Mouse (Mus musculus): ENCODE results near the gene Wdr43. TPM values are rescaled to one million over a fixed set of nuclear protein-coding genes. Genes with fewer than 3 reads are reported as not detected.

Gene Wdr43
- 1.4 and 2.8 TPM in 2 replicates for polyA plus RNA-seq (2012; rRNA removed)

DNA sequence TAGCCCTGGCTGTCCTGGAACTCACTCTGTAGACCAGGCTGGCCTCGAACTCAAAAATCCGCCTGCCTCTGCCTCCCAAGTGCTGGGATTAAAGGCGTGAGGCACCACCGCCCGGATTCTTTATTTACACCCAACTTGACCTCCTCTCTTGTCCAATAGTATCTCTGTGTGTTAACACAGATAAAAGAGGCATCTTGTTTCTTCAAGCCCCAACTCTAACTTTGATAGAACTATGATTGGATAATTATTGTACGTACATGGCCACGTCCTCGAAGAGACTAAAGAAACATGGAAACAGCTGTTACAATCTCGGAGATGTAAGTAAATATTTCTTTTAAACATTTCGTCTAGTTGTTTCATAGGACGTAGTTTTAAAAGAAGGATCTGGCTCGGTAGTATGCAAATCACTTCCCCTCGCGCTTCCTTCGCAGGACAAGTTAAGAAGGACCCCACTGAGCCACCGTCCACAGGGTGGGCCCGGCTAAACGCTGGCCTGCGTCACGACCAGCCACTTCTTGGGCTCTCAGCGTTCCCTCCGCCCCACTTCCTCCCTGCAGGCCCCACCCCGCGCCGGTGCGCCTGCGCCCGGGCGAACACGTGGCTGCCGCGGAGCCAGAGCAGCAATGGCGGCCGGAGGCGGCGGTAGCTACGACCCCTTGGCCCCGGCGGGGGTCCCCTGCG, at the start of gene Wdr43:
Gene Wdr43, plus strand, starts transcription at position 258 of the 681 bp plus-strand sequence.
- Histone ChIP-seq H3K36me3 (ENCODE audit: control insufficient read depth, insufficient read depth, low read length) (no peaks in the 10 kb centered on the region; the same call in 1 of the 2 replicates), H3K4me3 (ENCODE audit: low read depth, low read length) (peak within 1 kb of the TSS; percentile 83), H3K27me3 (ENCODE audit: control insufficient read depth, insufficient read depth, low read length) (no peaks in the 10 kb centered on the region), H3K27ac (ENCODE audit: insufficient read depth, low read depth, low read length) (peak within 1 kb of the TSS; percentile 2; the same call in 1 of the 2 replicates), H3K4me1 (ENCODE audit: control insufficient read depth, insufficient read depth, insufficient read length, low read length) (peaks cover 3% of the 10 kb centered on the region; the same call in 1 of the 2 replicates)
- no peak for TF ChIP-seq CTCF (IDR thresholded peaks at IDR 0.05; ENCODE audit: extremely low read depth, insufficient read length, insufficient replicate concordance, low read depth, low read length)
- TF ChIP-seq POLR2A (IDR thresholded peaks at IDR 0.05; ENCODE audit: low read depth, low read length), result peak; percentile 76
- WGBS, result 5% methylated on average over 40 of the region's 40 CpGs

DNA sequence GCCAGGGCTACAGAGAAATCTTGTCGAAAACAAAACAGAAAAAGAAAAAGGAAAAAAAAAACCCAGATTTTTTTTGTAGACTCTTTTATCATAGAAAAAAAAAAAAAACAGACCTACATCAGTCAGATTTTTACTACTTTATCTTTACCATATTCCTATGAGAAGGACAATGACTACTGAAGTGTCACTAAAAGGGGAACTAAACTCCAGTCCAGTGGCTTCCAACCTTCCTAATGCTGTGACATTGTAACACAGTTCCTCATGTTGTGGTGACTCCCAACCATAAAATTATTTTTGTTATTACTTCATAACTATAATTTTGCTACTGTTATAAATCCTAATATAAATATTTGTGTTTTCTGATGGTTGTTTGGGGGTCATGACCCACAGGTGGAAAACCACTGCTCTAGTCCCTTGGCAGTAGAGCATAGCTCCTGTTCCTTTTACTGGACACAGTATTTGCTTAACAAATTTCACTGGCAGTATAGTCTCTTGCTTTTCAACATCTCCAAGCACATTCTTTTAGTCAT, 36.5 kb upstream of the Wdr43 start:
- no peak overlapping the region for H3K27ac ChIP-seq (ENCODE audit: insufficient read depth, low read depth, low read length)
- TF ChIP-seq CTCF (IDR thresholded peaks at IDR 0.05; ENCODE audit: extremely low read depth, insufficient read length, insufficient replicate concordance, low read depth, low read length), result no peak
- TF ChIP-seq POLR2A (IDR thresholded peaks at IDR 0.05; ENCODE audit: low read depth, low read length), result no peak
- no peaks in the 10 kb centered on the region for H3K27me3 ChIP-seq (ENCODE audit: control insufficient read depth, insufficient read depth, low read length)
- H3K4me3 ChIP-seq (ENCODE audit: low read depth, low read length), result no peak overlapping the region
- no peaks in the 10 kb centered on the region for H3K4me1 ChIP-seq (ENCODE audit: control insufficient read depth, insufficient read depth, insufficient read length, low read length)
- 67% methylated on average over 1 of the region's 1 CpGs for WGBS
- H3K36me3 ChIP-seq (ENCODE audit: control insufficient read depth, insufficient read depth, low read length), result no peaks in the 10 kb centered on the region

DNA sequence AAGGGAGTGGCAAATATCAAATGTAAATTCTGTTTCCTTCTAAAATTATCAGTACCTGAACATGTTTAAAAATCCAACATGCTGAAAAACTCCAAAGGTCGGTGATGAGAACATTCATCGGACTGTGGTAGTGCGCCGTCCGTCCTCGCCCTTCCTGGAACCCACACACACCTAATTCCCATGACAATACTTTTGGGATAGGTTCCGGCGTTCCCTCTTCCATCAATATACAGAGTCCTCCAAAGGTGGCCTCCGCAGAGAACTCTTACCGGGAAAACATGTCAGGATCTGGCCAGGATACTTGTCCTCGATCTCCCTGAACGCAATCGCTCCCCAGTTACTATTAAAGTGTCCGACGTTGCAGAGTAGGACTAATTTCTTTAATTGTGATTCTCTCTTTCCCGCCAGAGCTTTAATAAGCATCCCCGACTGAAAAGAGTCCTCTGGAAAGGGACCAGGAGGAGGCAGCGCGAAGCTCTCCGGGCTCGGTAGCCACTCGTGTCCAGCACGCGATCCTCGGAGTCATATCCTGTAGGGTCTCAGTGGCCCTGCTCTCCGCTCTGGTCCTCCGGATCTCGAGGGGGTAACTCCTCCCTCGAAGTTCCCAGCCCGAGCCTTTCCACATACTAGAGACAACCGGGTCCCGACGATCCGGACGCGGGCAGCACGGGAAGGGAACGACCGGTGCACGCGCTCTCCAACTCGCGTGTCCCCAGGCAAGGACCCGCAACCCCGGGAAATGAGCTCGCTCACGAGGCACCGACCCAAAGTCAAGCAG, 17.6 kb upstream of the Wdr43 start:
- Histone ChIP-seq H3K27ac (ENCODE audit: insufficient read depth, low read depth, low read length) (peak overlapping the region; percentile 81), H3K36me3 (ENCODE audit: control insufficient read depth, insufficient read depth, low read length) (0 out of 2 replicates have a peak, but pooled peaks cover under 1% of the 10 kb centered on the region), H3K4me1 (ENCODE audit: control insufficient read depth, insufficient read depth, insufficient read length, low read length) (peaks cover 6% of the 10 kb centered on the region; the same call in 1 of the 2 replicates), H3K4me3 (ENCODE audit: low read depth, low read length) (peak overlapping the region; percentile 96), H3K27me3 (ENCODE audit: control insufficient read depth, insufficient read depth, low read length) (no peaks in the 10 kb centered on the region)
- under 1% methylated on average over 48 of the region's 48 CpGs for WGBS
- TF ChIP-seq CTCF (IDR thresholded peaks at IDR 0.05; ENCODE audit: extremely low read depth, insufficient read length, insufficient replicate concordance, low read depth, low read length) (no peak), POLR2A (IDR thresholded peaks at IDR 0.05; ENCODE audit: low read depth, low read length) (no peak; the same call in 1 of the 2 replicates)

DNA sequence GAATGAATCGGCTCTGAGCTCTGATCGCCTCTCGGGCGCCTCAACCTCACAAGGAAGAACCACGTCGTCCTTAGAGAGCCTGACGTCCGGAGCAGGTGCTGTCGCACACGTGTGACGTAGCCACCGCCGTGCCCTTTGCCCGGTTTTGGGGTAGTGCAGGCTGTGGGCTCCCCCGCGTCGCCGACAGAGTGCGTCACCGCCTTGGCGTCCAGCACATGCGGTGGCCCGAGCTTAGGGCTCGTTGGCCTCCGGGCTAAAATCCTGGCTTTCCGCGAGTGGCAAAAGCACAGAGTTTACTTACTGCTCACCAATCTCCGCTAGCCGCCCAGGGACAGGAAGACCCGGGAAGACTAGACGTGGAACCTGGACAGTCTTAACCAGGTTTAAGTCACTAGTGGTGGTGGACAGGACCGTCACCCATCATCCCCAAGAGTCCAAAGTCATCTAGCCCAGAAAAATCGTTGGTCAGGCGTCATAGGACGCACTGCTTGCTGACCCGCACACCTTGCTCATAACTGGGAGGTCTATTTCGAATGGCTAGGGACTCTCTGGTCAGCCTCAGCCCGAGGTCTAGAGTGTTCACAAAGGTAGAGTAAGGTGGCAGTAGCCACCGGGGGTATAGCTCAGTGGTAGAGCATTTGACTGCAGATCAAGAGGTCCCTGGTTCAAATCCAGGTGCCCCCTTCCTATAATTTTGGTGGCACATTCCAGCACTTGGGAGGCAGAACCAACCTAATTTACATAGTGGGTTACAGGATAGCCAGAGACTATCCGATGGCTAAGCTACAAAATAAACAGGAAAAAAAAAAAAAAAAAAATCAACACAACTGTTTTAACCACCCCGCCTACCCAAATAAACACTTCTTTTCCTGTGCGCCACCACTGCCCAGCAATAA, 16.8 kb upstream of the Wdr43 start:
- Histone ChIP-seq H3K36me3 (ENCODE audit: control insufficient read depth, insufficient read depth, low read length) (no peaks in the 10 kb centered on the region), H3K27ac (ENCODE audit: insufficient read depth, low read depth, low read length) (peak overlapping the region; percentile 81), H3K4me1 (ENCODE audit: control insufficient read depth, insufficient read depth, insufficient read length, low read length) (peaks cover 6% of the 10 kb centered on the region; the same call in 1 of the 2 replicates), H3K27me3 (ENCODE audit: control insufficient read depth, insufficient read depth, low read length) (no peaks in the 10 kb centered on the region), H3K4me3 (ENCODE audit: low read depth, low read length) (peak overlapping the region; percentile 96)
- TF ChIP-seq CTCF (IDR thresholded peaks at IDR 0.05; ENCODE audit: extremely low read depth, insufficient read length, insufficient replicate concordance, low read depth, low read length), result no peak
- TF ChIP-seq POLR2A (IDR thresholded peaks at IDR 0.05; ENCODE audit: low read depth, low read length), result peak; percentile 30
- whole genome bisulfite sequencing, result 4% methylated on average over 42 of the region's 42 CpGs

DNA sequence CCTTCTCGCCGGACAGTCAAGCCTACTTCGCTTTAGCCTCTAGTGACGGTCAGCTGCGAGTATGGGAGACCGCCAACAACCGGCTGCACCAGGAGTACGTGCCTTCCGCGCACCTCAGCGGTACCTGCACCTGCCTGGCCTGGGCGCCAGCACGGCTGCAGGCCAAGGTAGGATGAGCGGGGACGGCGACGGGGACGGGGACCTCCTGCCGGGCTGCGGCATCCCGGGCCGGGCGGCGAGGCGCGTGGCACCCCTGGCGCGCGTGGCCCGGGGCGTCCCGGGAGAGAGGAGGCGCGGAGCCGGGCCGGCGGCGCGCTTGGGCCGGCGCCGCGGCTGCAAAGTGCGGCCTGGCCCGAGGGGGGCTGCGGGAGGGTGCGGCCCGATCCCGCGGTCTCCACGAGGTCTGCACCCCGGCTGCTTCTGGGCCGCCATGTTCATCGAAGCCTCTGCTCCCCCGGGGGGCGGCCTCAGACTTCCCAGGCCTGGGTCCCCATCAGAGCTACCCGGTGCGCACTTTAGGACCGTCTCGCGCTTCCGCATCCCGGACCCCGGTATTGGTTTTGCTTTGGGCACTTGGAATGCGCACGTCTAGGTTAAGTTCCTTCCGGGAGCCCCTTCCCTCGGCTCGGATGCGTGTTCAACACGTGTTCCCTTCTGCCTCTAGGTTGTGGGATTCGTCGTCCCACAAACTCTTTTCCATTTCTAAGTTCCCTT, 781 bp downstream of the Wdr43 start:
- H3K36me3 ChIP-seq (ENCODE audit: control insufficient read depth, insufficient read depth, low read length), result no peaks in the 10 kb centered on the region; the same call in 1 of the 2 replicates
- peak overlapping the region; percentile 83 for H3K4me3 ChIP-seq (ENCODE audit: low read depth, low read length)
- no peaks in the 10 kb centered on the region for H3K27me3 ChIP-seq (ENCODE audit: control insufficient read depth, insufficient read depth, low read length)
- peaks cover 3% of the 10 kb centered on the region; the same call in 1 of the 2 replicates for H3K4me1 ChIP-seq (ENCODE audit: control insufficient read depth, insufficient read depth, insufficient read length, low read length)
- 0 out of 2 replicates have a peak overlapping the region, but pooled peaks have one; percentile 2 for H3K27ac ChIP-seq (ENCODE audit: insufficient read depth, low read depth, low read length)
- TF ChIP-seq CTCF (IDR thresholded peaks at IDR 0.05; ENCODE audit: extremely low read depth, insufficient read length, insufficient replicate concordance, low read depth, low read length) (no peak), POLR2A (IDR thresholded peaks at IDR 0.05; ENCODE audit: low read depth, low read length) (no peak)
- WGBS, result under 1% methylated on average over 72 of the region's 73 CpGs

DNA sequence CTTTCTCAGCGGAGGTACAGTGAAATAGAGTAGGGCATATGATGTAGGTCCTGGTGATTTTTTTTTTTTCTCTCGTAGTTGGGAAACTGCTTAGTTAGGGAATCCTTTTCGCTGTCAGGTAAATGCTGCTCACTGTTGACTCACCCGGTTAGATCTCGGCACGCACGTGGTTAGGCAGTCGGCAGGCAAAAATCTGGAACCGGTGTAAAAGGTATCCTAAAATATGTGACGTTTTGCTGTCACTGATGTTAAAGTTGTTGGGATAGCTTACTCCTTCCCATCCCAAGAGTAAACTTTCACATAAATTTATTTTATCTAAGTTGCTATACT, 1.3 kb downstream of the Wdr43 start:
- WGBS, result 1% methylated on average over 10 of the region's 10 CpGs
- peak overlapping the region; percentile 83 for H3K4me3 ChIP-seq (ENCODE audit: low read depth, low read length)
- no peaks in the 10 kb centered on the region for H3K27me3 ChIP-seq (ENCODE audit: control insufficient read depth, insufficient read depth, low read length)
- H3K27ac ChIP-seq (ENCODE audit: insufficient read depth, low read depth, low read length), result no peak overlapping the region
- peaks cover 3% of the 10 kb centered on the region; the same call in 1 of the 2 replicates for H3K4me1 ChIP-seq (ENCODE audit: control insufficient read depth, insufficient read depth, insufficient read length, low read length)
- no peaks in the 10 kb centered on the region; the same call in 1 of the 2 replicates for H3K36me3 ChIP-seq (ENCODE audit: control insufficient read depth, insufficient read depth, low read length)
- TF ChIP-seq CTCF (IDR thresholded peaks at IDR 0.05; ENCODE audit: extremely low read depth, insufficient read length, insufficient replicate concordance, low read depth, low read length) (no peak), POLR2A (IDR thresholded peaks at IDR 0.05; ENCODE audit: low read depth, low read length) (no peak)
